Mouse (Mus musculus) liver, adult 2 months (tissue): ENCODE measurements around the gene Hoxa2.

Experiments used
- CTCF ChIP-seq: fragments of 200-500 bp; IDR thresholded peaks from 2 replicates; pipeline ENCODE4 v1.5.1; 2011; ENCODE audit warnings: low read depth, low read length, control low read depth
- POLR2A ChIP-seq: fragments of 200-500 bp; IDR thresholded peaks from 2 replicates; pipeline ENCODE4 v1.6.1; 2011; ENCODE audit warnings: low read length, control low read depth; ENCODE audit not compliant: insufficient read depth; ENCODE audit errors: extremely low read depth

DNA sequence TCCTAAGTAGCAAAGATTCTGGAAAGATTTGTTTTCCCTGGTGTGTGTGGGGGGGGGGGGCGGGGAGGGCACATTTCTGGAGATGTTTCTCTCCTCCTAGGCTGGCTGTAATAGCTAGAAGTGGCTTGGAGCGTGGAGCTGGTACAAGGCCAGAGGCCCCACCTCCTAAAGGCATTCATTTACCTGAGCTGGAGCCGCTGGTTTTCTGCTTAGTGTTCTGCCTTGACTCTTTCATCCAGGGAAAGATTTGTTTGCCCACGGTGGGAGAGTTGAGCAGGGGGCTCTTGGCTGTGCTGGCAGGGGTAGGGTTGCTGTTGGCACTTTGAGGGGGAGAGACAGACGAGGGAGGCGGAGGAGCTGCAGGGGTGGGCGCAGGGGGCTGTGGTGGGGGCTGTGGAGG lies 7.3 kb upstream of the Hoxa2 start:
- no peak for TF ChIP-seq POLR2A
- no peak for TF ChIP-seq CTCF
